Mouse (Mus musculus) brain, adult 2 months (tissue): ENCODE data around the gene Olfr1423.
"Not testable (repeated sequence)": the region's sequence is repeated elsewhere in the genome, so short reads cannot be mapped to it uniquely, and the experiment has no call there.

ENCODE experiments used
- DNase-seq: peaks from one replicate; pipeline ENCODE4 v3.0.0; 2011; ENCODE audit warnings: low read depth, low spot score

Olfr1423 gene

GRCm38 (mm10) chr19:12041217-12041616, at the start of gene Olfr1423:
TSS of gene Olfr1423 (minus strand) at chr19:12041317.
- no peak for DNase-seq

GRCm38 (mm10) chr19:12077631-12078030, 36.5 kb upstream of the Olfr1423 start, which contains the start of gene Olfr1425:
TSS of gene Olfr1425 (minus strand) at chr19:12077731.
- not testable (repeated sequence) for DNase-seq

GRCm38 (mm10) chr19:12069546-12069945, 28.4 kb upstream of the Olfr1423 start:
- DNase-seq, result not testable (repeated sequence)

- DNase-seq, result not testable (repeated sequence)
These were observed 26.7 kb upstream of the Olfr1423 start for GRCm38 (mm10) chr19:12067806-12068205.

- not testable (repeated sequence) for DNase-seq
These were observed 21.5 kb upstream of the Olfr1423 start, which contains the start of gene Olfr1424 for GRCm38 (mm10) chr19:12062582-12062981. TSS of gene Olfr1424 (minus strand) at chr19:12062682.

GRCm38 (mm10) chr19:12043163-12043562, 2.0 kb upstream of the Olfr1423 start:
- no peak for DNase-seq

- no peak for DNase-seq
These were observed 3.4 kb downstream of the Olfr1423 start for GRCm38 (mm10) chr19:12037727-12038126.

- DNase-seq, result peak; percentile 71
These were observed 14.5 kb downstream of the Olfr1423 start for GRCm38 (mm10) chr19:12026606-12027005.

- DNase-seq, result no peak
These were observed 15.8 kb downstream of the Olfr1423 start for GRCm38 (mm10) chr19:12025333-12025732.

- no peak for DNase-seq
These were observed 17.0 kb downstream of the Olfr1423 start for GRCm38 (mm10) chr19:12024149-12024548.

GRCm38 (mm10) chr19:12016192-12016591, 24.9 kb downstream of the Olfr1423 start:
- no peak for DNase-seq

GRCm38 (mm10) chr19:12015708-12016107, 25.4 kb downstream of the Olfr1423 start:
- no peak for DNase-seq

GRCm38 (mm10) chr19:12013228-12013627, 27.9 kb downstream of the Olfr1423 start:
- DNase-seq, result peak; percentile 65

- DNase-seq, result no peak
These were observed 28.5 kb downstream of the Olfr1423 start for GRCm38 (mm10) chr19:12012615-12013014.

- peak; percentile 94 for DNase-seq
These were observed 29.3 kb downstream of the Olfr1423 start for GRCm38 (mm10) chr19:12011560-12012556.

- DNase-seq, result peak; percentile 96
These were observed 30.1 kb downstream of the Olfr1423 start for GRCm38 (mm10) chr19:12010916-12011559.

GRCm38 (mm10) chr19:12010281-12010771, 30.8 kb downstream of the Olfr1423 start:
- peak; percentile 63 for DNase-seq

- peak; percentile 84 for DNase-seq
These were observed 31.4 kb downstream of the Olfr1423 start for GRCm38 (mm10) chr19:12009501-12010280.

GRCm38 (mm10) chr19:12008410-12009380, 32.4 kb downstream of the Olfr1423 start:
- no peak for DNase-seq
